Mouse (Mus musculus) C2C12 (cell line): ENCODE data around the gene Gpx7.

Experiments
- CEBPB ChIP-seq: IDR thresholded peaks from one replicate; pipeline ENCODE4 v1.6.1; 2011; ENCODE audit warnings: low read depth, mild to moderate bottlenecking, control low read depth, moderate library complexity
- CTCF ChIP-seq: IDR thresholded peaks from one replicate; pipeline ENCODE4 v1.5.1; 2011; ENCODE audit not compliant: control insufficient read depth, insufficient read depth, insufficient read length
- FOSL1 ChIP-seq: IDR thresholded peaks from one replicate; pipeline ENCODE4 v1.8.0; 2011; ENCODE audit warnings: mild to moderate bottlenecking, low read length; ENCODE audit not compliant: poor library complexity, insufficient read depth, severe bottlenecking
- MAX ChIP-seq: IDR thresholded peaks from one replicate; pipeline ENCODE4 v1.6.1; 2011; ENCODE audit warnings: mild to moderate bottlenecking, control low read depth
- MYOD1 ChIP-seq: IDR thresholded peaks from one replicate; pipeline ENCODE4 v1.6.1; 2011; ENCODE audit warnings: low read depth; ENCODE audit not compliant: control insufficient read depth, insufficient read length
- MYOG ChIP-seq: IDR thresholded peaks from one replicate; pipeline ENCODE4 v1.6.1; 2011; ENCODE audit not compliant: control insufficient read depth, insufficient read length; ENCODE audit errors: extremely low read depth
- USF1 ChIP-seq: IDR thresholded peaks from one replicate; pipeline ENCODE4 v1.6.1; 2011; ENCODE audit warnings: low read depth, mild to moderate bottlenecking, control low read depth, moderate library complexity

- TF ChIP-seq CTCF (no peak), MYOD1 (no peak), CEBPB (no peak), FOSL1 (no peak), MAX (no peak), MYOG (no peak), USF1 (no peak)
Observed at GRCm38 (mm10) chr4:108438082-108438840, 31.5 kb upstream of the Gpx7 start.
